Comparison of ENCODE assay signal across 1 mouse cellular context in the genomic region with DNA sequence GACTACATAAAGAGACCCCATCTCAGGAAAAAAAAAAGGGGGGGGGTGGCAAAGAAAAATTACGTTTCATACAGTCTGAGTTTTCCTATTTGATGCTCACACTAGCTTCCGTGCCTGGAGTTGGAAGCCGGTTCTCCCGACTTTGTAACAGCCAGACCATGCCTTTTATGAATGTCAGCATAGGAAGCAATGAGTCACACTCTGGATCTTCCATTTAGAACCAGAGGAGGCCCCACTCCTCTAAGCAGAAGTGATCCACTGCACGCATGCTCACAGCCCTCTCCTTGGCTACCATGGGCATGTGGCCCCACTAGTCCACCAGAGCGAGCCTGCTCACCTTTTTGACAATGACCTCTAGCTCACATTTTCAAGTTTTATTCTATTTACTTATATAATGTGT.
TF ChIP-seq lines count a peak whose summit lies in the region.

No protein-coding gene starts in this region.

TF ChIP-seq in C2C12, 6 proteins besides CTCF, POLR2A, EP300 and RAD21:
- TF ChIP-seq MAX (IDR thresholded peaks at IDR 0.05), result peak; percentile 62
- TF ChIP-seq CEBPB (IDR thresholded peaks at IDR 0.05; ENCODE audit: low read depth), result no peak
- peak; percentile 9 for TF ChIP-seq FOSL1 (IDR thresholded peaks at IDR 0.05; ENCODE audit: insufficient read depth, low read length, poor library complexity, severe bottlenecking)
- no peak for TF ChIP-seq MYOG (IDR thresholded peaks at IDR 0.05; ENCODE audit: control insufficient read depth, extremely low read depth, insufficient read length)
- peak; percentile 3 for TF ChIP-seq USF1 (IDR thresholded peaks at IDR 0.05; ENCODE audit: low read depth)
